Mouse (Mus musculus) T-helper 17 cell (primary cell): ENCODE data around the gene Btbd11.

Experiments used
- in situ Hi-C, 2 experiments: fragments of 300-600 bp; cut with MboI, MseI; formaldehyde crosslinking; loops; 1 replicate in 1 of 2; 2 replicates in 1 of 2; pipeline ENCODE4 v1.15.1; 2025; ENCODE audit warnings: high pct_unique_total_duplicates in 2 of 2

Btbd11 gene

DNA sequence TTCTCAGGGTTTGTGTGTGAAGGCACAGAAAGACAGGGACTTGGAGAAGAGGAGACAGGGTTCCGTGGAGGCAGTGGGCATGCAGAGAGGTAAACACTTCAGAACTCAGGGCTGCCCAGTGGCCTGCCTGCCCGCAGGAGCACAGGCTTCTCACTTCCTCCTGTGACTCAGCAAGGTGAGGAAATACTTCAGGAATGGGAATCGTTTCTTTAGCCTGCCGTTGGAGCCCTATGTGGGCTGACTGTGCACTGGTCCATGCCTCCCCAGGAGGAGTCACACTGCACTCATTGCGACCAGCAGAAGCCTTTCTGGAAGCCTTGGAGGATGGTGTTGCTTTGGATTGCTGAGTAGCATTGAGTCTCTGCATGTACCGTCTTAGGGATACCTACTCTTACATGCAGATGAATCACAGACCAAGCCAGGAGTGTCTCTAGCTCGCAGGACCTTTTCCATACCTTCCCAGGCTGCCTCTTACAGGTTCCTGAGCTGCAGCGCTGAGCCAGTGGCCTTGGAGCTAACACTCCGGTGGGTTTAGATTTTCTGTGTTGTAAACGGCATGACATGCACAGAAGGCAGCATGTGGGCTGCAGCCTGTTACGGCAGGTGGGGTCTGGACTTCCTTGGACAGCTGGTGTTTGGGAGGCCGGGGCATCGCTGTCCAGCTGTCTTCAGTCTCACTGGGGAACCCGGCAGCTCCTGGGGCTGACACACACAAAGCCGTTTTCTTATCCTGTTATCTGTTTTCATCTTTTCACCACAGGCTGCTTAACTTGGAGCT lies 34.4 kb downstream of the Btbd11 start:
- in situ Hi-C loops, result no loop called here

DNA sequence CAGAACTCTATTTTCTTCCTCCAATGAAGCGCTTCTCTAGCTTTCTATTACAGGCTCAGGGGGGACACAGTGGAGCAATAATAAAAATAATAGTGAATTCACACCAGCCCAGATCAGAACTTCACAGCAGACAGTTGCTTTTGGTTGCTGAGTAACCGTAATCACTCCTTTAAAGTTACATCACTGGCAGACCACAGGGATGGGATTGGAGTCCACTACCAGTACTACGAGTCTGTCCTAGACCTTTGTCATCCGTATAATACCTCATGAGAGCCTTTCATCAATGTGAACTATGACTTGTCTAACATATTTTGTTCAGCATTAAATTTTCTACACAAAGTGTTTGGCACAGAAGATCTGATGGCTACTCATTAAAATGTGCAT lies 35.0 kb downstream of the Btbd11 start:
- in situ Hi-C loops, result no loop called here

DNA sequence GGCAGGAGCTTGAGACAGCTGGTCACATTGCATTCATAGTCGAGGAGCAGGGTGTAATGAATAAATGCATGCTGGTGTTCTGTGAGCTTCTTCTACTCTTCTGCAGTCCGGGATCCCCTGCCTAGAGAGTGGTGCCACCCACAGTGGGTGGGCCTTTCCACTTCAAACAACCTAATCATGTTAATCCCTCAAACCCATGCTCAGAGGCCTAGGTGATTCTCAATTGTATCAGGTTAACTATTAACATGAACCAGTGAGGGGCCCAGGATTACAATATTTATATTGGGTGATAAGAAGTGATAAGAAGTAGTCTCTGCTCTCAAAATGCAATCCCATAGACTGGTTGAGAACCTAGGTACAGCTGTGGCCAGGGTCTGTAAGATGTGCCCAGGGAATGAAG lies 39.1 kb downstream of the Btbd11 start:
- in situ Hi-C loops, result no loop called here

DNA sequence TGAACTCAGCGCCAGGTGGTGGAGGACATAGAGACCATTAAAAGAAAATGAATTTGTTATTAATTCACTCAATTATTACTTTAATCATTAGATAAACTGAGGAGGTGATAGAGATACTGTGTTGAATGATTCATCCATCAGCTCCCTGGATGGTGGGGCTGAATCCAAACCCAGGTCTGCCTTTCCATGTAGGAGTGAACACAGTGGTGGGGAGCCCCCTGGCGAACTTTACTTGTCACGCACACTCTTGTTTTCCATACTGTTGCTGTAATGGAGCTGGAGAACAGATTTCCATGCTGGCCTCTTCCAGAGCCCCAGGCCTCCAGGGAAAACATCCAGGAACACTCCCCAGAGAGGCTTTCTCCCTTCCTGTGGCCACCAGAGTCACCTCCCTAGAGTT lies 50.6 kb downstream of the Btbd11 start:
- in situ Hi-C loops, result no loop called here

DNA sequence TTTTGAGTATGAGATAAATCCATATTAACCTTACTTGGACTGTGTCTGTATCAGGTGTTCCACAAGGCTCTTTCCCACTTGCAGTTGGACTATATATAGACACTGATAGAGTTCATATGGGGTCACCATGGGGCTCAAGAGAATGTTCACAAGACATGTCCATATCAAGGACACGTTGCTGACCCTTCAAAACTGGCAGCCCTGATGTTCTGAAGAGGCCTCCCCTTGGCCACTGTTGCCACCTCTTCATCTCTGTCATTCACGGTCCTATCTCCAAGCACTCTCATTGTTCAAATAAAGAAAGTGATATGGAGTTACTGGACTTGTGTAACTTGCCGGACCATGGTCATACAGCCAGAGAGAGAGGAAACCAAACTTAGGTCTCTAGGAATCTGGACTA lies 56.8 kb downstream of the Btbd11 start:
- in situ Hi-C loops, result no loop called here

DNA sequence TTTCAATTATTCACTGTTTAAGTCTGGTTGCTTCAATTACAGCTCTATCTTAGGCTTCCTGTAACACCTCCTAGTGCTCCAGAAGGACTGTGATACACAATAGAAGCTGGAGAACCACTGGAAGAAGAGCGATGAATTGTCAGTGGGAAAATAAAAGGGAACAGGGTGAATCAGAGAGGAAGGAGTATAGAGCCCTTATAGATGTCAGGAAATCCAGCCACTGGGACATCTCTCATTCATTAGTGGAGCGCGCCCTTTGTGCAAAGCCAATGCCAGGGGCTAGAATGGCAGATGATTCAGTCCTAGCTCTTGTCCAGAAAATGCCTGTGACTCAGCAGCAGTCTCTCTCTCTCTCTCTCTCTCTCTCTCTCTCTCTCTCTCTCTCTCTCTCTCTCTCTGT lies 59.3 kb downstream of the Btbd11 start:
- in situ Hi-C loops, result no loop called here

DNA sequence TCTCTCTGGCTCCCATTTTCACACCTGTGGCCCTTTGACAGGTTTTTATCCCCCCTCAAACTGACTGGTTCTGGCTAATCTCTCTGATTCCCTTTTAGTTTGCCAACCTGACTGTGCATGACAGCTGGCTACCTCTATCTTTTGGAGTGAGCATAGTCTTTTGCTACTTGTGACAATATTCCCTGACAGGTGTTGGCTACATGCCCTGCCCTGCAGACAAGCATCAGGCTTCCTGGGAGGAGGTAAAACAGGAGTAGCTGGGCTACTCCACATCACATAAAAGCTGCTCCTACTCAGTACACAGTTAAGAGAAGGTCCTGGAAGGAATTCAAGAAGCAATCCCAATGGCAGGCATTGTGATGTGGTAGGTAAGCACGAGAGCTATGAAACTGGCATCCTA lies 60.1 kb downstream of the Btbd11 start:
- in situ Hi-C loops, result no loop called here

DNA sequence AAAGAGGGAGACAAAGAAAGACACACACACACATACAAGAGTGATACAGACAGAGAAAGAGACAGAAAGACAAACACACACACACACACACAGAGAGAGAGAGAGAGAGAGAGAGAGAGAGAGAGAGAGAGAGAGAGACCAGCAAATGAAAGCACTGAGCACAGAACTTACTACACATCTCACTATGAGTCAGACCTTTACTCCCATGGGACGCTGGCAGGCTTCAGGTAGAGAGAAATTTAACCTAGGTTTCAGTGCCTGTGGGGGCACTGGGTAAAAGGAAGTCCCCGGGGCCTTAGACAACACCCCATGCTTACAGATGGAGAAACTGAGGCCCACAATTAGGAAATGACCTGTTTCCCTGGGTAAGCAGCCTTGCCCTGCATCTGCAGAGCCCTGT lies 61.3 kb downstream of the Btbd11 start:
- in situ Hi-C loops, result no loop called here

DNA sequence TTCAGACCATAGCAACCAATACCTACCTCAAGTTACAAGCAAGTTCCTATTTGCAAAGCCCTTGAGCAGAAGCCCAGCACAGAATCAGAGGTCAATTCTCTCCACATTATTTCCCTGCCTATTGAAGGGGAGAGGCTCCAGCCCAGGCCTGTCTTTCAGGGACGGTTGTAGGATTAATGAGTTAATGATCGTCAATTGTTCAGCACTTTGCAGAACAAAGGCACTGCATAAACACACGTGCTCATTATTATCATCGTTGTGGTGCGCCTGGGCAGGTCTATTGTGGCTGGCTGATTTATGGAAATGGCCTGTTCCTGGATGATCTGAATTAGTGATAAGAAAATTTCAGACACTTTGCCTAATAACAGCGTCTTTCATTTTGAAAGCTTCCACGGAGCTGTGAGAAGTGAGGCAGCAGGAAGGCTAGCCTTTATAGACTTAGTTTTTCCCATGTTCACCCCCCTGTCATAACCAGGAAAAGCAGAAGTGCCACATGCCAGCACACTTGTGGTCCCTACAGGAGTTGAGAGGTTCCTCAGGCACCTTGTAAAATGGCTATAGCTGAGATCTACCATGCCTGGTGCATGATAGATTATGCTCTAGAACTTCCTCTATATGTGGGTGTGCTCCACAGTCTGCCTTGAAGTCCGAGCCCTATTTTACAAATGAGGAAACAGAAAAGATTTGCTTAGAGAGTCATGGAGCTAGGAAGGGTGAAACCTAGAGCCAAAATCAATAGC lies 65.2 kb downstream of the Btbd11 start:
- in situ Hi-C loops, result no loop called here

DNA sequence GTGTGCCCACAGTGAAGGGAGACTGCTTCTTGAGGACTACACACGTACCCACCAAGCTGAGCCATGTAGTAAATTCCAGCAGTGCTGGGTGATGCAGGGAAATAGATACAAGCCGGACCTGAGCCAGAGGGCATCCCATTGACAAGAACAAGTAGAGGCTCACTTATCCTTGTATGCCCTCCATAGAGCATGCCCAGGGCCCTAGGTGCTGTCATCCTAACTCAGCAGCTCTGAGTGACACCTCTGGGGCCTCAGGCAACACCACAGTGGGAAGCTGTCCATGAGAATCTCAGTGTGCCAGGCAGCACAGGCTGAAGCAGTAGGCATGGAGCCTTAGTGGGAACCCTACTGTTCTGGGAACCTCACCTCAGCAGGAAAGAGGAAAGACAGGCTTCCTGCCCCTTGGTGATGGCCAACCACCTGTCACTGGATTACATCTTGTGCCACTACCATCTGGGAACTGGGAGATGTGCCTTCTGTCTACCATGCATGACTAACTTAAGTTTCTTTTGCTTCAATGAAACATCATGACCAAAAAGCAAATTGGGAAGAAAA lies 66.7 kb downstream of the Btbd11 start:
- in situ Hi-C loops, result no loop called here

DNA sequence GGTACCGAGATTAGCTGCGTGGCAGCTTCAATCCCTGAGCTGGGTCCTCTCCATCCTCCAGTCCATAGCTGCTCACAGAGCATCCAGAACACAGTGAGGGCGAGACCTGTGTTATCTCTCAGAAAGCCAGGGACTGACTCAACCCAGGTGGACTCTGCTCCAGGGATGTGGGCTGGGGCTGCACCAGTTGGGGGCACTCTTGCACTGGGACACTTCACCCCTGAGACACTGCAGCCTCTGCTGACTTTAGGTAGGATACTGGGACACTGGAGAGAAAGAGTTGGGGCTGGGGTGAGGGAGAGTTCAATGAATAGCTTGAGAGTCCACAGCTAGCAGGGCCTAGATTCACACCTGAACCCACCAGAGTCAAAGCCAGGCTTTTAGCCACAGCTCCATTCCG lies 69.4 kb downstream of the Btbd11 start:
- in situ Hi-C loops, result no loop called here

DNA sequence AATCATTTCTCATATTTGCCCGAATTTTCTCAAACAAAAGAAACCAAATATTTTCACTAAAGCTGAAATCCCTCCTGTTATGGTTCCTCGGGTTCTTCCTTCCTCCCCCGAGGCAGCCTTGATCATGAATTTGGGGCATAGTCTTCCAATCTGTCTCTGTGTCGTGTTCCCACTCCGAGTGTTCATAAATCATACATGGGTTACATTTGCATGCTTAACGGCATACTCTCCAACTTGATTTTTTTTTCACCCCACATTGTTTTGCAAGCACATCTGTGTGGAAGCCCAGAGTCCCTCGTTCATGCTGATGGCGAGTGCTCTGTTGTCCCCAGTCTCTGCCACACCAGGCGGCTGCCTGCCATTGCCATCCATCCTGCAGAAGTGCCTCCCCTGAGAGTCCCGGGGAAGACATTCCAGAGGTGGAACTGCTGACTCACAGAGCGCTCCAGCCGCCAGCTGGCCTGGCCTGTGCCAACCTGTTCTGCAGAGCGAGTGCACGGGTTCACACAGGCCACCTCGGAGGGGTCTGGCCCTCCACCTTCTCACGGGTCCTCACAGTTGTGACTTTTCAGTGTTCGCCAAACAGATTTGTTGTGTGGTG lies 72.2 kb downstream of the Btbd11 start:
- in situ Hi-C loops, result no loop called here

DNA sequence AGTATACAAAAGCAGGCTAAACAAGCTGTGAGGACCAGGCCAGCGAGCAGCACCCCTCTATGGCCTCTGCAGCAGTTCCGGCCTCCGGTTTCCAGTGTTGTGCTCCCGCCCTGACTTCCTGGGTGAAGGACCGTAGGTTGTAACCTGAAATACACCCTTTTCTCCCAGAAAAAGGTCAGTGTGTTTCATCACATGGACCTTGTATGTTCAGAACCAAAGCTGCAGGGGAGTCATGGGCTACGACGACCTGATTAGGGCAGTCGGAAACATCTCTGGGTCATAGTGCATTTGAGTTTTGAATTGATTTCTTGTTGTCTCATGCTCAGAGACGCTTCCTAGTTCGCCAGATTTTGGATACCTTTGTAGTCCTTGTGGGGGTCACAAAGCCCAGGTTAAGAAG lies 74.1 kb downstream of the Btbd11 start:
- in situ Hi-C loops, result no loop called here

DNA sequence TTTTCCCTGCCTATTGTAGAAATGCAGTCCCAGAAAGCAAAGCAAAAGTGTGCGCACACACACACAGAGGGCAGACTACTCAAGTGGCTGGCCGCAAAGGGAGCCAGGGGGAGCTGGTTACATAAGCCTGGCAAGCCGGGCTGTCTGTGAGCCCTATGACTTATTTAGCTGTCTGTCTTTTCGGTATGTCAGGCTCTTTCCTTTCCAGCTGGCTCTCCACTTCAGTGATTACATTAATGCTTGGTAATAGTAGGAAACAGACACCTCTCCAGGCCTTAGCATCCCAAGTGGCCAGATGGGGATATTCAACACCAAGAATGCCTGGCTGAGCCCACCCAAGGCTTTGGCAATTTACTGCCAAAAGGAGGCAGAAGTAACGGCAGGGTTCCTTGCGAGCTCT lies 77.5 kb downstream of the Btbd11 start:
- in situ Hi-C loops, result no loop called here

DNA sequence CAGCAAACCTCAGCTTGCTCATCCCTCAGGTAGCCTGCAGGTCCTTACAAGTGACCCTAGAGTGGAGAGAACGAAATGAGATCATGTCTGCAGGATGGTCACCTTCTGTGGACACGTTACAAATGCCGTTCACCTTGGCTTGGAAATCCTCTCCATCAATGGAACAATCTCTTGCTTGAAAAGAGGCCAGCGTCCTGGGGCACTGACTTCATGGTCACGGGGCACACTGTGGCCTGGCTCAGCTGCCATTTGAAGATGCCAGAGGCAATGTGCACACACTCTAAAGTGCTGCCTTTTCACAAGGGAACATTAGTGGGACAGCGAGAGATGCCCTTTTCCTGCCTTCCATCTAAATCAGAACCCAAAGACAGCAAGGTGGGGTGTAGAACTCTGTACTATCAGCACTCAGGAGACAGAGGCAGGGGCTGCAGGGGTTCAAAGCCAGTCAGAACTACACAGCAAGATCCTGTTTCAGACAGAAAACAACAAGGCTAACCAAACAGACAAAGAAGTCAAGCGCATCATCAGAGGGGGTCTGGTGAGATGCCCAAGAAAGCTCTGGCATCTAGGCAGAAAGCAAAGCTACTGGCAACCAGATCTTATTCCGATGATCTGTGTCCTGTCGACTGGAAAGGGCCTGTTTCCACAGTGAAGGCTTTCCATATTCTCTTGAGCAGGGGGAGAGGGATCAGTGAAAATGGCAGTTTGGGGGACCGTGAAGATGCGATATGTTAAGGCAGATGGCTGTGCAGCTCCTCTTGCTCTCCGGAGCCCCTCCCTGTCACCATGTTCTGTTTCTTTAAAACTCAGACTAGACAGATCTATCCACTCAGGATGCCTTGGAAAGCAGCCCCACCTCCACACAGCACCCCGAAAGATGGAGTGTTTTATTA lies 79.1 kb downstream of the Btbd11 start:
- in situ Hi-C loops, result no loop called here

DNA sequence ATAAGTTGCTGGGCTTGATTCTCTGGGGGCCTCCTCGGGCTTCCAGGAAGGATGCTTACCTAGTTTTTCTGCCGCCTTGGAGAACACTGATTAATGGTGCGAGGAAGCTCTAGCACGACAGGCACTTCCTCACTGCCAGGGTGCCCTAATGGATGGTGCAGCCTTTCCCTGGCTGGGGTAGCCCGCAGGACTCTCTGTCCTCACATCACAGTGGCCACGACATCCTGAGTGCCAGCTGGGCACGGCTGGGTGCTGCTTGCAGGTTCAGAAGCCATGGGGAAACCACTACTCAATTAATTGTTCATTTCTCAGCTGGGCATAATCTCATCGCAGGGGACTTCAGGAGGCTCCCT lies 79.8 kb downstream of the Btbd11 start:
- in situ Hi-C loops, result no loop called here

DNA sequence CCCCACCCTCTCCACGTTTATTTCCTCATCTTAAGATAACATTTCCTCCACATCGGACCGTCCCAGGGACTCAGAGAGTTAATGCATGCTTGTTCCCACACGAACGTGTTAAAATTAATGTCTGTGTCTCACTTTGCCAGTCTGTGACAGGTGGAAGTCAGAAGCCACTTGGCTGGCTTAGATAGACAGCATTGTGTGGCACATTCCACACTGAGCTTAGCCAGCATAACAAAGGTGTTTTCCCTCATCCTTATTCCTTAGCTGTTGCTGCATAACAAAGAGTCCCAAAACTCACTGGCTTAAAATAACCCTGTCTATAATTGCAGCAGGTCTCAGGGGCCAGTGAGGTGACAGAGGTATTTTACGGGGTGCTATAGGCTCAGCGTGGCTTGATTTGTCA lies 80.8 kb downstream of the Btbd11 start:
- in situ Hi-C loops, result no loop called here

DNA sequence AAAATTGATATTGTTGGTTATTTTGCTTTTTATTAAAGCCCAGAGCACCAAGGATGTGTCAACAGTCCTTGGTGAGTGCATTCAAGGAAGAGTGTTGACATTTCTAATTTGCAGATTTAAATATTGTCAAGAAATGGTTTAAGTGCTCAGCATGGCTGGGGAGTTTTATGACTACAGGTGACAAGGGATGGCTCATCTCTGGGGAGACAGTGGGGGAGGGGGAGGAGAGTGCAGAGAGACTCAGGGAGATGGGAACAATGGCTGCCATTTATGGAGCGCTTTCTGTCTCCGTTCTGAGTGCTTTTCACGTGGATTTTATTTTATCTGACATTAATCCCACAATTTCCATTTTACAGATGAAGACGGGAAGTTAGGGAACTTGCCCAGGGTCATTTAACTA lies 81.9 kb downstream of the Btbd11 start:
- in situ Hi-C loops, result no loop called here

DNA sequence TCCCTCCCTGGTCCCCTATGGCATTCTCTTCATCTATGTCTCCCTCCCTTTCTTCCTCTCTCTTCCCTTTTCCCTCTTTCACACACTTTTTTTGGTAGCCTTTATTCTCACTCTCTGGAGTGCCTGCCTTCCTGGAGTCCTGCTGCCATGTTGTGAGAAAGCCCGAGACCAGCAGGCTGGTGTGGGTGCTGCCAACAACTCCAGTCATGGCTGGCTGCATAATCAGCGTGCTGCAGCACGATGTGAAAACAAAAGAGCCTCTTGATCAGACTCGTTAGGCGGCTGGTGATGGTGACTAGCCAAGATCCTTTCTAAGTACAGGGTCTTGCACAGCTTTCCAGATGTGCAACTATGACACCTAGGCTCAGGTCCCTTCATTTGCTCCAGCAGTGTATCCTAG lies 82.7 kb downstream of the Btbd11 start:
- in situ Hi-C loops, result no loop called here

DNA sequence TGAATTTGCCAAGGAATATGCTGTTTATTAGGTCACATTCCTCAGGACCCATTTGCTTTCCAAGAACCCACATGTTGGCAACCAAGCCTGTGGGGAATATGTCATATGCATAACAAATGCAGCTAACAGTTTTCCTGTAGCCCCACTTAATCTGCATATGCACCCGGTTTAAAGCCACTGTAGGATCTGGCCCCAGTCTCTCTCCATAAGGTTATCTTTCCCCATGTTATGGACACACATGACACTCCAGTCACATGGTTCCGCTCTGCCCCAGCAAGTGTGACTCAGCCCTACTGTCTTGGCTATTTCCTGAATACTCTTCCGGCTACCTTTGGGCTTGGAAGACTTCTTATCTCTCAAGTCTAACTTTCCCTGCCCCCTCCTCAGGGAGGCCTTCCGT lies 86.7 kb downstream of the Btbd11 start:
- in situ Hi-C loops, result no loop called here

DNA sequence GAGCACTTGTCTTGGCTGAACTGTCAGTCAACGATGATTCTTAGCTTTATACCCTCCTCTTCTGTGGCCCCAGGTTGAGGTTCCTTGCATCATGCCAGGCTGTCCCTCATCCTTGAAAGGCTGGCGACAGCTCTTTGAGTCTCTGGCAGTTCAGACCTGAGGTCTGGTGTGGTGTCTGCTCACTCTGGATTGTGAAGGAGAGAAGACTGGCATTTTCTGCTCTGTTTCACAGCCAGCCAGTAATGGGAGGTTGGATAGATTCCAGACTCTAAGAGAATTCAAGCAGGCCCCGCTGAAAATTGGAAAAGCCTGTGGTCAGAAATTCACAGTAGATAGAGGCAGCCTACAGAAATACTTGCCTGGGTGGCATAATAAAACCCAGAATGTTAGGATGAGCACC lies 87.3 kb downstream of the Btbd11 start:
- in situ Hi-C loops, result no loop called here
